Mouse (Mus musculus): Measurements from ENCODE around the gene Anxa6.

DNA sequence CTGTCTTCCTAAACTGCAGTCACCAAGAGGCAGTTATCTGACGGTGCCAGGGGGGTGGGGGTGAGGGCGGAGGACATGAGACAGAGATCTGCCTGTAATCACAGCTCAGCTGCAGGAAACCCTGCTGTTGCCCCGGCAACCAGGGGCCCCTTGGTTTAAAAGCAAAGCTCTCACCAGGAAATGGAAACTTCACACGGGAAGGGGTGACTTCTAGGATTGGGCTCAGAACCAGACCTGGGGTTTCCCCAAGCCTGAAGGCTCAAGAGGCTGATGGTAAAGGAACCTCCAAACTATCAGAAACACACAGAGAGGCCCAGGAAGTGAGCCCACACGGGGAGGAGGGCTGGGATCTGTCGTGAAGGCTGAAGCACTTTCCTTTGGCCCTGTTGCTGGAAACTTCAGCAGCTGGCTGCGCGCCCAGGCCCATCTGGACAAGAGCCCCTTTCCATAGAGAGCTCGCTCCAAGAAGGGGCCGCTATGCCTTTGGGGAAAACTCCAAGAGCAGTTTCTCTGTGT is 10.1 kb downstream of the Anxa6 start:
- no peak for TF ChIP-seq GATA1 (IDR thresholded peaks at IDR 0.05; ENCODE audit: borderline replicate concordance, low read length)
- TF ChIP-seq FLI1 (IDR thresholded peaks at IDR 0.05; ENCODE audit: low read length): no peak

Data from megakaryocyte, embryonic 14.5 days (primary cell).